Comparison of ENCODE assay signal across 18 mouse cellular contexts in genomic region chr17:79781262-79781661, GRCm38 (mm10).
A peak's percentile ranks its signal among the peaks of the same experiment; 100 is the strongest.
DNase-seq lines count a peak whose midpoint lies in the region; ATAC-seq and TF ChIP-seq lines count a peak whose summit lies in the region.
"Had no signal": no experiment of that assay in that cellular context is flagged by ENCODE, and none has a peak within 500 bp of the region (broad histone marks: within the 10 kb centered on the region; RNA-seq: fewer than 3 reads in every experiment).

No protein-coding gene starts in this region.

- H3K9ac ChIP-seq in lung, embryonic 16.5 days (ENCODE audit: low read length), result no peak overlapping the region
- H3K9ac ChIP-seq: heart, embryonic 12.5 days; hindbrain, embryonic 12.5 days had no signal

- DNase-seq in kidney, adult 2 months, result no peak
- no peak for DNase-seq in kidney, postnatal 10 days
- no peak for DNase-seq in lung, postnatal 36 days
- peak; percentile 42 for DNase-seq in NIH3T3 (ENCODE audit: low read depth)
- DNase-seq in spleen, adult 18-20 months, result no peak
- DNase-seq: cerebellum, adult 18-20 months; cerebellum, adult 9-11 months; cerebellum, postnatal 36 days had no signal

- no peaks in the 10 kb centered on the region for H3K36me3 ChIP-seq in kidney, adult 2 months (ENCODE audit: control insufficient read depth, insufficient read depth, low read length)
- H3K36me3 ChIP-seq in lung, embryonic 16.5 days (ENCODE audit: control insufficient read depth, insufficient read depth, low read length), result no peaks in the 10 kb centered on the region
- H3K36me3 ChIP-seq: forebrain, embryonic 10.5 days; heart, embryonic 12.5 days; hindbrain, embryonic 12.5 days had no signal

- 80% methylated on average over 2 of the region's 2 CpGs for WGBS in kidney, adult 2 months
- 75% methylated on average over 2 of the region's 2 CpGs for WGBS in lung, embryonic 16.5 days

- no peak overlapping the region for H3K4me3 ChIP-seq in kidney, adult 2 months (ENCODE audit: insufficient read depth, low read depth, low read length)
- no peak overlapping the region for H3K4me3 ChIP-seq in lung, embryonic 16.5 days (ENCODE audit: low read length)
- no peak overlapping the region for H3K4me3 ChIP-seq in embryonic fibroblast, embryonic 13.5 days (ENCODE audit: insufficient read depth, low read length)
- H3K4me3 ChIP-seq: embryonic facial prominence, embryonic 10.5 days; erythroblast, embryonic 14.5 days; forebrain, embryonic 10.5 days; heart, embryonic 12.5 days; hindbrain, embryonic 12.5 days had no signal

- no peaks in the 10 kb centered on the region; the same call in 1 of the 2 replicates for H3K4me1 ChIP-seq in kidney, adult 2 months (ENCODE audit: control insufficient read depth, insufficient read depth, low read length)
- H3K4me1 ChIP-seq in lung, embryonic 16.5 days (replicated peaks; ENCODE audit: control insufficient read depth, insufficient read depth, low read length), result no peaks in the 10 kb centered on the region
- no peaks in the 10 kb centered on the region for H3K4me1 ChIP-seq in embryonic fibroblast, embryonic 13.5 days (ENCODE audit: control insufficient read depth, insufficient read depth, low read length)
- H3K4me1 ChIP-seq: embryonic facial prominence, embryonic 10.5 days; forebrain, embryonic 10.5 days; heart, embryonic 12.5 days; hindbrain, embryonic 12.5 days had no signal

- H3K9me3 ChIP-seq in lung, embryonic 16.5 days (ENCODE audit: control insufficient read depth, low read length), result no peaks in the 10 kb centered on the region

- TF ChIP-seq CTCF in kidney, adult 2 months (conservative IDR thresholded peaks at IDR 0.05; ENCODE audit: insufficient read depth, insufficient read length, low read depth, low read length), result no peak
- TF ChIP-seq CTCF in embryonic fibroblast, embryonic 13.5 days (IDR thresholded peaks at IDR 0.05; ENCODE audit: borderline replicate concordance, insufficient read depth, low read length), result no peak

- H3K4me2 ChIP-seq in lung, embryonic 16.5 days (ENCODE audit: low read depth, low read length), result no peak overlapping the region
- H3K4me2 ChIP-seq: heart, embryonic 12.5 days; hindbrain, embryonic 12.5 days had no signal

- TF ChIP-seq POLR2A in kidney, adult 2 months (IDR thresholded peaks at IDR 0.05; ENCODE audit: low read depth, low read length), result no peak
- no peak for TF ChIP-seq POLR2A in embryonic fibroblast, embryonic 13.5 days (IDR thresholded peaks at IDR 0.05; ENCODE audit: low read depth, low read length)

- ATAC-seq in lung, embryonic 16.5 days (ENCODE audit: low read depth), result no peak
- ATAC-seq: forebrain, embryonic 14.5 days; hindbrain, embryonic 16.5 days; inflammation-experienced regulatory T-cells, adult 6 months had no signal

- H3K27ac ChIP-seq in kidney, adult 2 months (ENCODE audit: insufficient read depth, low read depth, low read length), result peak overlapping the region; percentile 75
- peak overlapping the region; percentile 42 for H3K27ac ChIP-seq in lung, embryonic 16.5 days (ENCODE audit: low read length)
- H3K27ac ChIP-seq in embryonic fibroblast, embryonic 13.5 days (ENCODE audit: insufficient read depth, low read length), result peak overlapping the region; percentile 36
- H3K27ac ChIP-seq: embryonic facial prominence, embryonic 10.5 days; forebrain, embryonic 10.5 days; hindbrain, embryonic 12.5 days had no signal

- no peaks in the 10 kb centered on the region for H3K27me3 ChIP-seq in kidney, adult 2 months (replicated peaks; ENCODE audit: control insufficient read depth, insufficient read depth, low read length)
- H3K27me3 ChIP-seq in lung, embryonic 16.5 days (ENCODE audit: control insufficient read depth, insufficient read depth, low read depth, low read length), result no peaks in the 10 kb centered on the region
- H3K27me3 ChIP-seq: heart, embryonic 12.5 days; hindbrain, embryonic 12.5 days had no signal
